Mouse (Mus musculus) hindbrain, embryonic 13.5 days (tissue): ENCODE results near the gene Nkd1. TPM values are rescaled to one million over a fixed set of nuclear protein-coding genes. Genes with fewer than 3 reads are reported as not detected.

Experiments
- ATAC-seq: fragments of 200-750 bp; cut with Nextera tagmentation; 2 replicates; pipeline ENCODE4 v1.8.0; 2017; ENCODE audit warnings: moderate TSS enrichment; ENCODE audit not compliant: low FRiP score
- H3K27ac ChIP-seq: fragments of 300-500 bp; sonication (generic); 2 replicates; pipeline ENCODE4 v1.5.1; 2015; ENCODE audit warnings: inconsistent platforms, mild to moderate bottlenecking, moderate library complexity
- H3K27me3 ChIP-seq: fragments of 300-500 bp; sonication (generic); 2 replicates; pipeline ENCODE4 v1.6.1; 2015; ENCODE audit warnings: mild to moderate bottlenecking, inconsistent platforms
- H3K36me3 ChIP-seq: fragments of 300-500 bp; sonication (generic); 2 replicates; pipeline ENCODE4 v1.6.1; 2015; ENCODE audit warnings: mild to moderate bottlenecking, inconsistent platforms
- H3K4me1 ChIP-seq: fragments of 300-500 bp; sonication (generic); replicated peaks from 2 replicates; pipeline ENCODE4 v1.6.1; 2015; ENCODE audit warnings: inconsistent platforms
- H3K4me2 ChIP-seq: fragments of 300-500 bp; sonication (generic); 2 replicates; pipeline ENCODE4 v1.6.1; 2015; ENCODE audit warnings: inconsistent platforms, mild to moderate bottlenecking, moderate library complexity
- H3K4me3 ChIP-seq: fragments of 300-500 bp; sonication (generic); 2 replicates; pipeline ENCODE4 v1.5.1; 2015; ENCODE audit warnings: mild to moderate bottlenecking, inconsistent platforms
- H3K9ac ChIP-seq: fragments of 300-500 bp; sonication (generic); 2 replicates; pipeline ENCODE4 v1.6.1; 2015; ENCODE audit warnings: mild to moderate bottlenecking, inconsistent platforms
- H3K9me3 ChIP-seq: fragments of 300-500 bp; sonication (generic); 2 replicates; pipeline ENCODE4 v1.6.1; 2016; ENCODE audit warnings: inconsistent platforms
- WGBS: fragments of 180-500 bp; shearing (Covaris S2); methylation state at CpG from one replicate; pipeline ENCODE4 v1.1.7; 2015; 5-methylcytosine and 5-hydroxymethylcytosine counted together
- polyA plus RNA-seq: library from polyadenylated mRNA; unstranded; fragments of >200 nt; fragmentation: Nextera tagmentation; extraction: Ambion mirVana; gene quantifications from 2 replicates; pipeline ENCODE4 v1.2.1, GENCODE M21; 2015

Nkd1 gene
- polyA plus RNA-seq, 1 experiment from 2014 or later = 76.0 TPM

- Histone ChIP-seq H3K27me3 (0 out of 2 replicates have a peak, but pooled peaks cover 7% of the 10 kb centered on the region), H3K4me1 (peaks cover 33% of the 10 kb centered on the region), H3K27ac (no peak overlapping the region; the same call in 1 of the 2 replicates), H3K36me3 (no peaks in the 10 kb centered on the region), H3K9me3 (no peaks in the 10 kb centered on the region), H3K4me3 (no peak overlapping the region), H3K9ac (no peak overlapping the region), H3K4me2 (no peak overlapping the region)
- no peak for ATAC-seq
- WGBS = 45% methylated on average over 13 of the region's 13 CpGs
Observed at GRCm38 (mm10) chr8:88605361-88606040, 84.3 kb downstream of the Nkd1 start.

DNA sequence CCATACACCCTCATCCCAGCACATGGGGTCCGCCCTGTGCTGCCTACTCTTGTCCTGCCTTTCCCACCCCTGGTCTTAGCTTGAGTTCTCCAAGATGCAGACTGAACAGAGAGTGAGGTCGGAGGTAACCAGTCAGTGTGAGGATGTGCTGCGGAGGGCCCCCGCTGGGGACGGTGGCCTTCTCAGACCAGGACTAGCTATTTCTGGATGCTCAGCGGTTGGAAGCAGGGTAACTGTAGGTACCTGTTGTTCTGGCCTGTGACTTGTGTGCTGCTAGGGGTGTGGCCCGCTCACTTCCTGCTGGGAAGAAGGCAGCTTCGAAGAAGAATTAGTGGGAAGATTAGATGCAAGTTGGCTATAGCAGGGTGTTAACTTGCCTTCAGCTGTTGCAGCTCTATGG is 87.9 kb downstream of the Nkd1 start:
- 0 out of 2 replicates have a peak, but pooled peaks cover 7% of the 10 kb centered on the region for H3K27me3 ChIP-seq
- no peak overlapping the region for H3K4me2 ChIP-seq
- H3K36me3 ChIP-seq = no peaks in the 10 kb centered on the region
- ATAC-seq = no peak
- H3K27ac ChIP-seq = no peak overlapping the region
- H3K9me3 ChIP-seq = no peaks in the 10 kb centered on the region
- 84% methylated on average over 8 of the region's 8 CpGs for WGBS
- H3K4me3 ChIP-seq = no peak overlapping the region
- no peak overlapping the region for H3K9ac ChIP-seq
- H3K4me1 ChIP-seq = peaks cover 23% of the 10 kb centered on the region

- no peak for ATAC-seq
Observed at GRCm38 (mm10) chr8:88610271-88610670, 89.1 kb downstream of the Nkd1 start.

DNA sequence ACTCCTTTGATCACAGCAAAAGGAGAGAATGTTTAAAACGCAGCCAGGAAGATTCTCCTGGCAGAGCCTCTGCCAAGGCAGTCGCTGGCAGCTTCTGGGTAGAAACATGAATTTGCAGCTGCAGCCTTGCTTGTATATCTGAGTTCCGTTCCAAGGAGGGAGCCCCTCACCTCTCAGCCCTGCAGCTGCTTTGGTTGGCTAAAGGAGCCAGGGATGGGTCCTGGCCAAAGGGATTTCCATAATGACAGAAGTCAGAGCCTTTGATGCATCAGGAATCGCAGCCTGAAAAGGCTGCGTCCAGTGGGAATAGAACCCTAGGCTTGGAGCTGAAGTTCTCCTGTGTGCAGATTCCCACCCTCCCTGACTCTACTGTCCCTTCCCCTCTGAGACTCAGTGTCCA is 93.8 kb downstream of the Nkd1 start:
- WGBS = 66% methylated on average over 5 of the region's 5 CpGs
- H3K27ac ChIP-seq = no peak overlapping the region
- no peak overlapping the region for H3K9ac ChIP-seq

More at GRCm38 (mm10) chr8:88610271-88610670, 89.1 kb downstream of the Nkd1 start:
- Histone ChIP-seq H3K27ac (no peak overlapping the region), H3K9me3 (no peaks in the 10 kb centered on the region), H3K36me3 (no peaks in the 10 kb centered on the region), H3K4me1 (peaks cover 17% of the 10 kb centered on the region; the same call in 1 of the 2 replicates), H3K9ac (no peak overlapping the region), H3K4me3 (no peak overlapping the region), H3K4me2 (no peak overlapping the region), H3K27me3 (0 out of 2 replicates have a peak, but pooled peaks cover 7% of the 10 kb centered on the region)
- 66% methylated on average over 6 of the region's 6 CpGs for WGBS

DNA sequence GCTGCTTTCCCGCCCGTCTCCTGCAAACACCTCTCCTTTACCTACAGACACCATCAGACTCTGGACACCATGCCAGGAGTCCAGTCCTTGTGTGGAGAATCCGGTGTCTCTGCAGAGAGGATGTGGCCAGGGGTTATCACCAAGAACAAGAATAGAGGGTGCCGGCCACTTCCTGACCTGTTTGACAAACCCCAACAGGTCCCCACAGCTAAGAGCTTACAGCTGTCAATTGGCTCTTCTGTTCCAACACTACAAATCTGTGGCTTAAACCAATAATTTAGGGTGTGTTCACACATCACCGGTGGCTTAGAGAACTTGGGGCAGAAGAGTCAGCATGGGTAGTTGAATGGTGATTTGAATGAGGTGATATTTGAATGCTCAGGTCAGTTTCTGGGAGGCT is 97.5 kb downstream of the Nkd1 start:
- Histone ChIP-seq H3K27ac (no peak overlapping the region), H3K4me2 (no peak overlapping the region), H3K27me3 (peaks cover 22% of the 10 kb centered on the region), H3K36me3 (no peaks in the 10 kb centered on the region), H3K9ac (no peak overlapping the region), H3K4me1 (peaks cover 10% of the 10 kb centered on the region; the same call in 1 of the 2 replicates), H3K9me3 (no peaks in the 10 kb centered on the region), H3K4me3 (no peak overlapping the region)
- ATAC-seq = no peak
- 76% methylated on average over 5 of the region's 5 CpGs for WGBS

More for the DNA sequence above, 93.8 kb downstream of the Nkd1 start:
- H3K36me3 ChIP-seq = no peaks in the 10 kb centered on the region
- no peak overlapping the region for H3K4me2 ChIP-seq
- no peak for ATAC-seq
- H3K4me3 ChIP-seq = no peak overlapping the region
- H3K4me1 ChIP-seq = peaks cover 10% of the 10 kb centered on the region; the same call in 1 of the 2 replicates
- no peaks in the 10 kb centered on the region for H3K9me3 ChIP-seq
- peaks cover under 1% of the 10 kb centered on the region; the same call in 1 of the 2 replicates for H3K27me3 ChIP-seq

- H3K27me3 ChIP-seq = peaks cover 22% of the 10 kb centered on the region
- H3K9me3 ChIP-seq = no peaks in the 10 kb centered on the region
- H3K4me2 ChIP-seq = no peak overlapping the region
- 75% methylated on average over 3 of the region's 3 CpGs for WGBS
- H3K36me3 ChIP-seq = no peaks in the 10 kb centered on the region
- no peak overlapping the region for H3K4me3 ChIP-seq
- no peak for ATAC-seq
- H3K9ac ChIP-seq = no peak overlapping the region
- H3K4me1 ChIP-seq = peaks cover 10% of the 10 kb centered on the region; the same call in 1 of the 2 replicates
- H3K27ac ChIP-seq = no peak overlapping the region
Observed at GRCm38 (mm10) chr8:88619513-88619912, 98.4 kb downstream of the Nkd1 start.

- no peak overlapping the region for H3K4me2 ChIP-seq
- no peaks in the 10 kb centered on the region for H3K9me3 ChIP-seq
- WGBS = 64% methylated on average over 5 of the region's 5 CpGs
- peaks cover 35% of the 10 kb centered on the region for H3K27me3 ChIP-seq
- 0 out of 2 replicates have a peak, but pooled peaks cover 5% of the 10 kb centered on the region for H3K4me1 ChIP-seq
- H3K4me3 ChIP-seq = no peak overlapping the region
- H3K9ac ChIP-seq = no peak overlapping the region
- no peaks in the 10 kb centered on the region for H3K36me3 ChIP-seq
- no peak overlapping the region for H3K27ac ChIP-seq
- ATAC-seq = no peak
Observed at GRCm38 (mm10) chr8:88620931-88621330, 99.8 kb downstream of the Nkd1 start.

DNA sequence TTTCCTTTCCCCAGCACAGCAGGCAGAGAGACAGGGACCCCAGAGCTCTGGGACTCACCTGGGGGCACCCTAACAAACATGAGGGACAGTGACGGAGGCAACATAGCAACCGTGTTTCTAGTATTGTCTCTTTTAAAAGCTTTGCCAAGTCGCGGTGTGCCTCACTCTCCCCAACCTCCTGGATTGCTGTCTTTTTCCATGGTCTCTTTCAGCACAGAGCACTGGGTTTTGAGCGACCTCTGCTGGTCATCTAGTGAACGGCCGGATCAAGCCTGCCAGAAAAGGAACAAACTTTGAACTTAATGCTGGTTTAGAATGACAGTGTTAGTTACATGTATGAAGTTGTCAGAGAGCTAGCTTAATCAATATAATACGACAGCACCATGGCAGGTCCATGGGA is 100.3 kb downstream of the Nkd1 start:
- Histone ChIP-seq H3K27me3 (peaks cover 39% of the 10 kb centered on the region), H3K4me3 (no peak overlapping the region), H3K4me1 (0 out of 2 replicates have a peak, but pooled peaks cover 5% of the 10 kb centered on the region), H3K9ac (no peak overlapping the region), H3K27ac (no peak overlapping the region), H3K9me3 (no peaks in the 10 kb centered on the region), H3K36me3 (no peaks in the 10 kb centered on the region), H3K4me2 (no peak overlapping the region)
- WGBS = under 1% methylated on average over 8 of the region's 8 CpGs
- ATAC-seq = no peak

DNA sequence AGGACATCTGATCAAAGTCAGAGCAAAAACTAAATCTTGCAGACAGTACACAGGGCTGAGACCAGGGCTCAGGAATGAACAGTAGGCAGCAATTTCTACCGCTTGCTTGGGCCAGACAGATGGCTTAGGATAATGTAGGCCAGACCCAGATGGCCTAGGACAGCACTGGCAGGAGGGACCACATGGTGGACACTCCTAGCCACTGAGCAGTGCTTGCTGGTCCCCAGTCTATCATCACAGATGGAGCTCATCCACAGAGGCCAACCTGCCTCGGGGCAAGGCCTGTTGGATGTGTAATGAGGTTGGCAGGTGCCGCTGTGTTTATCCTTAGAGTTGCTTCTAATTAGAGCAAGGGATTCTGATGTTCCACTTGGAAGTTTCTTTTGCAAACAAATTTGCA is 102.2 kb downstream of the Nkd1 start:
- Histone ChIP-seq H3K4me2 (no peak overlapping the region), H3K9ac (0 out of 2 replicates have a peak overlapping the region, but pooled peaks have one; percentile 24), H3K36me3 (no peaks in the 10 kb centered on the region), H3K27ac (no peak overlapping the region), H3K4me3 (no peak overlapping the region), H3K27me3 (peaks cover 43% of the 10 kb centered on the region), H3K9me3 (no peaks in the 10 kb centered on the region), H3K4me1 (peaks cover 17% of the 10 kb centered on the region)
- WGBS = 69% methylated on average over 3 of the region's 3 CpGs
- no peak for ATAC-seq

- H3K27me3 ChIP-seq = peaks cover 52% of the 10 kb centered on the region
- no peaks in the 10 kb centered on the region for H3K9me3 ChIP-seq
- no peak overlapping the region for H3K4me2 ChIP-seq
- WGBS = 78% methylated on average over 3 of the region's 3 CpGs
- H3K4me3 ChIP-seq = no peak overlapping the region
- no peak overlapping the region for H3K9ac ChIP-seq
- no peak for ATAC-seq
- H3K27ac ChIP-seq = no peak overlapping the region
- no peaks in the 10 kb centered on the region for H3K36me3 ChIP-seq
- peaks cover 23% of the 10 kb centered on the region for H3K4me1 ChIP-seq
Observed at GRCm38 (mm10) chr8:88624276-88624675, 103.1 kb downstream of the Nkd1 start.

DNA sequence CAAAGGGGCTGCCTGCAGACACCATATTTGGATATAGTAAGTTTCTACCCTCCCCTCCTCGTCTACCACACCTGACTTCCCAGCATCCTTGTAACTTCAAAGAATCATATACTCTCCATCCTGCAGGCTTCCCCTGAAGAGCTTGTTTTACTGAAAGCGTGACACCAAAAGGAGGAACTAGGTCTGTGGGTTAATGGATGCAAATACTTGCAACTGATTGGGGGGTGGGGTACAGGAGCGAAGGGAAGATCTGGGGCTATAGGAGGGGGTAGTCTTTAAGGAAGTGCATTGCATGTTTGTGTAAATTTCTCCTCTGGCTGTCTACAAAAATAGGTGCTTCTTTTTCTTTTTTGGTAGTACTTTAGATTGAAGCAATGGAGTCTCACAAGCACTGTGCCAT is 105.3 kb downstream of the Nkd1 start:
- no peak overlapping the region for H3K27ac ChIP-seq
- H3K4me1 ChIP-seq = peaks cover 20% of the 10 kb centered on the region
- no peak overlapping the region for H3K9ac ChIP-seq
- no peak overlapping the region for H3K4me3 ChIP-seq
- peaks cover 46% of the 10 kb centered on the region for H3K27me3 ChIP-seq
- H3K4me2 ChIP-seq = no peak overlapping the region
- WGBS = 77% methylated on average over 3 of the region's 3 CpGs
- no peaks in the 10 kb centered on the region for H3K36me3 ChIP-seq
- no peaks in the 10 kb centered on the region for H3K9me3 ChIP-seq
- ATAC-seq = no peak

GRCm38 (mm10) chr8:88626940-88627264 is 105.7 kb downstream of the Nkd1 start:
- Histone ChIP-seq H3K4me2 (peak overlapping the region; percentile 84), H3K4me3 (peak overlapping the region; percentile 53), H3K36me3 (no peaks in the 10 kb centered on the region), H3K27ac (peak overlapping the region; percentile 86), H3K9me3 (no peaks in the 10 kb centered on the region), H3K27me3 (peaks cover 44% of the 10 kb centered on the region), H3K9ac (peak overlapping the region; percentile 82), H3K4me1 (peaks cover 20% of the 10 kb centered on the region)
- WGBS = 12% methylated on average over 19 of the region's 19 CpGs
- ATAC-seq = no peak; the same call in 1 of the 2 replicates
